Mouse (Mus musculus): ENCODE measurements around the gene Tbc1d10b.

DNA sequence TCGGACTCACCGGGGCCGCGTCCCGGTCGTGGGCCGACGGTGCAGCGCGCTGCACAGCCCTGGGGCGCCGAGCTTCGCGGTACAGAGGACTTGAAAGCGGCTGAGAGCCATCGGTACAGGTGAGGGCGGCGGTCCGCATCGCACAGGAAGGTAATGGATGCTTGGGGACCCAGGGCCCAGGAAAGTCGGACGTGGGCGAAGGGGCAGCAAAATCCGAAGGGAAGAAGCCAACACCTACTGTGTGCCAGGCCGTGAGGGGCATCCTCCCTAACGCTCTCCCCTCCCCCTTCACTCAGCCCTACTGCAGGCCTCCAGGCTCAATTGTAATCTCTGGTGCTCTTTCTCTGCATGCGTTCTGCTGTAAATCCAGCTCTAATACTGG lies 25.1 kb upstream of the Tbc1d10b start:
- no peak for TF ChIP-seq BHLHE40 (IDR thresholded peaks at IDR 0.05; ENCODE audit: low read depth, low read length)
- no peak for TF ChIP-seq ZNF384 (IDR thresholded peaks at IDR 0.05; ENCODE audit: low read depth, low read length)
- no peak for TF ChIP-seq CTCF (conservative IDR thresholded peaks at IDR 0.05 in 1 of 2, IDR thresholded peaks at IDR 0.05 in 1 of 2; ENCODE audit: low read depth in 2 of 2, low read length in 2 of 2)
- TF ChIP-seq HCFC1 (IDR thresholded peaks at IDR 0.05; ENCODE audit: low read depth, low read length) = no peak
- TF ChIP-seq JUND (conservative IDR thresholded peaks at IDR 0.05; ENCODE audit: low read depth, low read length) = no peak
- no peak for TF ChIP-seq CHD1 (IDR thresholded peaks at IDR 0.05; ENCODE audit: low read depth, low read length)
- no peak for TF ChIP-seq USF1 (IDR thresholded peaks at IDR 0.05; ENCODE audit: low read depth, low read length)
- TF ChIP-seq SMC3 (IDR thresholded peaks at IDR 0.05; ENCODE audit: low read depth, low read length) = no peak
- 0 out of 2 replicates have a peak, but pooled peaks have one; percentile 8 for TF ChIP-seq UBTF (IDR thresholded peaks at IDR 0.05; ENCODE audit: low read depth, low read length)
- TF ChIP-seq MAFK (IDR thresholded peaks at IDR 0.05; ENCODE audit: insufficient replicate concordance, low read length) = no peak
